Mouse (Mus musculus) MEL (cell line): ENCODE data around the gene Vps35. TPM values are rescaled to one million over a fixed set of nuclear protein-coding genes. Genes with fewer than 3 reads are reported as not detected.

Experiments
- DNase-seq: peaks from one replicate; pipeline ENCODE4 v3.0.0; 2011; ENCODE audit warnings: low read depth, low spot score
- H3K27ac ChIP-seq: 2 replicates; pipeline ENCODE4 v1.5.1; 2012; ENCODE audit warnings: low read depth, mild to moderate bottlenecking, control low read depth, low read length, moderate library complexity; ENCODE audit not compliant: control insufficient read depth
- H3K27me3 ChIP-seq, 2 experiments: fragments of 150-350 bp in 1 of 2; sonication (generic) in 1 of 2; 2 replicates each; pipeline ENCODE4 v1.6.1; 2012; ENCODE audit warnings: low read length in 2 of 2, mild to moderate bottlenecking in 2 of 2, improper control_type of control experiment in 1 of 2, moderate library complexity in 1 of 2; ENCODE audit not compliant: insufficient read depth in 2 of 2, control insufficient read depth in 1 of 2
- H3K36me3 ChIP-seq, 2 experiments: 2 replicates each; pipeline ENCODE4 v1.6.1; 2012 to 2014; ENCODE audit warnings: low read length in 2 of 2, improper control_type of control experiment in 1 of 2, inconsistent platforms in 1 of 2, mild to moderate bottlenecking in 1 of 2; ENCODE audit not compliant: insufficient read depth in 2 of 2, control insufficient read depth in 1 of 2
- H3K4me1 ChIP-seq, 2 experiments: fragments of 150-350 bp in 1 of 2; sonication (generic) in 1 of 2; 2 replicates each; pipeline ENCODE4 v1.6.1; 2012; ENCODE audit warnings: low read length in 2 of 2, improper control_type of control experiment in 1 of 2, mild to moderate bottlenecking in 1 of 2; ENCODE audit not compliant: insufficient read depth in 2 of 2, control insufficient read depth in 1 of 2
- H3K4me3 ChIP-seq, 2 experiments: fragments of 150-350 bp in 1 of 2; sonication (generic) in 1 of 2; 2 replicates each; pipeline ENCODE4 v1.5.1; 2012; ENCODE audit warnings: low read depth in 2 of 2, low read length in 2 of 2, mild to moderate bottlenecking in 2 of 2, moderate library complexity in 2 of 2, control low read depth in 1 of 2, improper control_type of control experiment in 1 of 2; ENCODE audit not compliant: control insufficient read depth in 1 of 2, insufficient read depth in 1 of 2
- H3K79me2 ChIP-seq: 2 replicates; pipeline ENCODE4 v1.6.1; 2012; ENCODE audit warnings: mild to moderate bottlenecking, low read length, moderate library complexity; ENCODE audit not compliant: control insufficient read depth, poor library complexity, insufficient read depth
- H3K9ac ChIP-seq: 2 replicates; pipeline ENCODE4 v1.6.1; 2012; ENCODE audit warnings: low read depth, mild to moderate bottlenecking, control low read depth, low read length, moderate library complexity; ENCODE audit not compliant: control insufficient read depth, poor library complexity, severe bottlenecking
- H3K9me3 ChIP-seq: fragments of 150-350 bp; sonication (generic); replicated peaks from 2 replicates; pipeline ENCODE4 v1.6.1; 2012; ENCODE audit warnings: mild to moderate bottlenecking, low read length, improper control_type of control experiment, moderate library complexity; ENCODE audit not compliant: insufficient read depth
- BHLHE40 ChIP-seq: IDR thresholded peaks from 2 replicates; pipeline ENCODE4 v1.6.1; 2012; ENCODE audit warnings: low read depth, mild to moderate bottlenecking, inconsistent platforms, low read length, improper control_type of control experiment, borderline replicate concordance
- CHD1 ChIP-seq: IDR thresholded peaks from 2 replicates; pipeline ENCODE4 v1.6.1; 2012; ENCODE audit warnings: low read depth, mild to moderate bottlenecking, inconsistent platforms, low read length, improper control_type of control experiment
- CTCF ChIP-seq, 3 experiments: IDR thresholded peaks in 2 of 3; conservative IDR thresholded peaks in 1 of 3; 2 replicates each; pipeline ENCODE4 v1.5.1; 2011 to 2012; ENCODE audit warnings: low read length in 3 of 3, low read depth in 2 of 3, mild to moderate bottlenecking in 2 of 3, improper control_type of control experiment in 1 of 3, inconsistent platforms in 1 of 3, mixed read lengths in 1 of 3, moderate library complexity in 1 of 3; ENCODE audit not compliant: control insufficient read depth in 1 of 3, insufficient read depth in 1 of 3, poor library complexity in 1 of 3, severe bottlenecking in 1 of 3
- E2F4 ChIP-seq: IDR thresholded peaks from 2 replicates; pipeline ENCODE4 v1.6.1; 2011; ENCODE audit warnings: low read depth, low read length, improper control_type of control experiment, borderline replicate concordance
- ELF1 ChIP-seq: IDR thresholded peaks from 2 replicates; pipeline ENCODE4 v1.6.1; 2014; ENCODE audit warnings: low read depth, mild to moderate bottlenecking, inconsistent platforms, low read length, improper control_type of control experiment, moderate library complexity
- EP300 ChIP-seq, 2 experiments: IDR thresholded peaks; 2 replicates each; pipeline ENCODE4 v1.6.1; 2011; ENCODE audit warnings: improper control_type of control experiment in 2 of 2, low read length in 2 of 2, low read depth in 1 of 2, mild to moderate bottlenecking in 1 of 2
- GATA1 ChIP-seq: IDR thresholded peaks from 2 replicates; pipeline ENCODE4 v1.6.1; 2011; ENCODE audit warnings: low read depth, low read length, improper control_type of control experiment
- KAT2A ChIP-seq: conservative IDR thresholded peaks from 2 replicates; pipeline ENCODE4 v1.6.1; 2012; ENCODE audit warnings: low read depth, low read length, improper control_type of control experiment, inconsistent platforms
- MAX ChIP-seq: IDR thresholded peaks from 2 replicates; pipeline ENCODE4 v1.6.1; 2011; ENCODE audit warnings: low read length, improper control_type of control experiment
- MXI1 ChIP-seq: IDR thresholded peaks from 2 replicates; pipeline ENCODE4 v1.6.1; 2011; ENCODE audit warnings: mild to moderate bottlenecking, low read depth, low read length, improper control_type of control experiment
- MYB ChIP-seq: IDR thresholded peaks from 2 replicates; pipeline ENCODE4 v1.6.1; 2011; ENCODE audit warnings: mild to moderate bottlenecking, low read depth, low read length, improper control_type of control experiment
- MYC ChIP-seq: IDR thresholded peaks from 2 replicates; pipeline ENCODE4 v1.6.1; 2011; ENCODE audit warnings: low read depth, mild to moderate bottlenecking, low read length, improper control_type of control experiment, moderate library complexity
- NELFE ChIP-seq: IDR thresholded peaks from 2 replicates; pipeline ENCODE4 v1.6.1; 2011; ENCODE audit warnings: low read depth, low read length, improper control_type of control experiment
- TAL1 ChIP-seq: IDR thresholded peaks from 2 replicates; pipeline ENCODE4 v1.6.1; 2012; ENCODE audit warnings: mild to moderate bottlenecking, inconsistent platforms, low read length, moderate library complexity, mixed read lengths
- TCF12 ChIP-seq: IDR thresholded peaks from 2 replicates; pipeline ENCODE4 v1.6.1; 2014; ENCODE audit warnings: low read depth, mild to moderate bottlenecking, inconsistent platforms, low read length, improper control_type of control experiment, moderate library complexity
- UBTF ChIP-seq: IDR thresholded peaks from 2 replicates; pipeline ENCODE4 v1.6.1; 2012; ENCODE audit warnings: low read depth, mild to moderate bottlenecking, inconsistent platforms, low read length, improper control_type of control experiment, moderate library complexity, borderline replicate concordance; ENCODE audit not compliant: insufficient read depth
- USF1 ChIP-seq: IDR thresholded peaks from 2 replicates; pipeline ENCODE4 v1.6.1; 2014; ENCODE audit warnings: low read depth, mild to moderate bottlenecking, inconsistent platforms, low read length, improper control_type of control experiment, moderate library complexity
- ZKSCAN1 ChIP-seq: IDR thresholded peaks from 2 replicates; pipeline ENCODE4 v1.6.1; 2012; ENCODE audit warnings: low read depth, mild to moderate bottlenecking, inconsistent platforms, low read length, improper control_type of control experiment, moderate library complexity
- ZNF384 ChIP-seq: IDR thresholded peaks from 2 replicates; pipeline ENCODE4 v1.6.1; 2012; ENCODE audit warnings: low read depth, mild to moderate bottlenecking, inconsistent platforms, low read length, improper control_type of control experiment
- polyA plus RNA-seq, 2 experiments: library from polyadenylated mRNA; stranded (reverse) in 1 of 2; unstranded in 1 of 2; fragments of >175 nt in 1 of 2; fragments of >200 nt in 1 of 2; gene quantifications; 2 replicates each; pipeline versions ENCODE4 v1.2.1 to v1.2.4; 2012; ENCODE audit warnings: low replicate concordance in 2 of 2, low read depth in 1 of 2; ENCODE audit not compliant: insufficient read length in 2 of 2, insufficient read depth in 1 of 2, missing spikeins in 1 of 2
- total RNA-seq: library from RNA; depleted of rRNA; stranded (reverse); fragments of 300-350 nt; gene quantifications from 2 replicates; pipeline ENCODE4 v1.2.3, GENCODE M21; 2012

Vps35 gene
- total and polyA plus RNA-seq, 3 experiments: 68.4 to 91.5 TPM; not detected in 1

DNA sequence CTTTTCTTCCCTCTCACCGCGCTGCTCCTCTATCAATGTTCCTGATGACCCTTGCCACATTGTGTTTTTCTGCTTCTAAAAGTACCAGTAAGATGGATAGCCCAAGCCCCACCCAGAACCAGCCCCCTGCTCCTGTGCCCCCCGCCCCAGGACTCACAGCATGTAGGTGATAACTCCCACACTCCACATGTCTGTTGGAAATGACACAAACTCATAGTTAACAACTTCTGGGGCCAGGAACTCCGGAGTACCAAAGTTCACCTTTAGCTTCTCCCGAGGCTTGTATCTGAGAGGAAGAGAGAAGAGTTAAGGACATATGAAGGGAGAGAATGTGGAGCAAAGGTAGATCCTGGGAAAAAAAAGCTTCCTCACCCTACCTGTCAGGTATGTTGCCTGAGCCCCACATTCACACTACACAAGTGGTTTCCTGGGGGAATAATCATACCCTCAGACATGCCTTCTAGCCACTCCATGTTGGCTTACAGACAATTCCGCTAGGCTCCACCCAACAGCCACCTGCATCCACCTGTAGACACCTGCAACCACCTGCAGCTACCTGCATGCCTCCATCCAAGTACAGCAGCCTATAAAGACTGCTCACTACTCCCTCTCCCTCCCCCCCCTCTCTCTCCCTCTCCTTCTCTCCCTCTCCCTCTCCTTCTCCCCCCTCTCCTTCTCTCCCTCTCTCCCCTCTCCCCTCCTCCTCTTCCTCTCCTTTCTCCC, 36.8 kb upstream of the Vps35 start:
- H3K9ac ChIP-seq: no peak overlapping the region
- H3K4me1 ChIP-seq: peaks cover 9 to 10% of the 10 kb centered on the region in 2 experiments
- no peaks in the 10 kb centered on the region for H3K79me2 ChIP-seq
- TF ChIP-seq TCF12 (no peak), USF1 (no peak), ZNF384 (no peak), CHD1 (no peak), ELF1 (no peak), E2F4 (no peak), ZKSCAN1 (no peak), UBTF (no peak)
- no peak for DNase-seq
- H3K27ac ChIP-seq: no peak overlapping the region
- H3K27me3 ChIP-seq: no peaks in the 10 kb centered on the region
- H3K4me3 ChIP-seq: no peak overlapping the region
- no peaks in the 10 kb centered on the region for H3K9me3 ChIP-seq
- peaks cover 0 to 7% of the 10 kb centered on the region in 2 experiments; a peak in 2 of 4 replicates for H3K36me3 ChIP-seq

DNA sequence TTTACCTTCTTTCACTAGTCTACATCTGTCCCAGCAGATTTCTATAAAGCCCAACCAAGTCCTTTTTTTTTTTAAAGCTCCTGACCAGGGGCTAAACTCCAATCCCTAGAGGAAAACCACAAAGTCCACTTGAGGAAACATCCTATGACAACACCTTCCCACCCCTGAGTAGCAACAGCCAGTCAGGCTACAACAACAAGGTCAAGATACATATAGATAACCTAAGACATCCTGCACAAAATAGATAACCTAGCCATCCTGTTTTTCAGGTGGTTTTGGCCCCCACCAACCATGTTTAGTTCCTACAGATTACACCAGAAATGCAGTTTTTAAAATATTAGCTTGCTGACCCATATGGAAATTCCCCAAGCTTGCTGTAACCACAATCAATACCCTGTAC, 35.5 kb upstream of the Vps35 start:
- no peak overlapping the region for H3K27ac ChIP-seq
- H3K27me3 ChIP-seq: no peaks in the 10 kb centered on the region
- H3K36me3 ChIP-seq: peaks cover 0 to 7% of the 10 kb centered on the region in 2 experiments; a peak in 2 of 4 replicates
- no peak overlapping the region for H3K9ac ChIP-seq
- TF ChIP-seq BHLHE40 (no peak), ZNF384 (peak; percentile 50; the same call in 1 of the 2 replicates), EP300 (IDR thresholded peaks at IDR 0.05; ENCODE audit: low read depth in 1 of 2, low read length in 2 of 2) (peak in 1 of 2 experiments; percentile 50; a peak in 1 of 4 replicates), TAL1 (0 out of 2 replicates have a peak, but pooled peaks have one; percentile 26), GATA1 (0 out of 2 replicates have a peak, but pooled peaks have one; percentile 43)
- TF ChIP-seq, all 39 proteins: peak for 4
- no peaks in the 10 kb centered on the region for H3K79me2 ChIP-seq
- no peak overlapping the region for H3K4me3 ChIP-seq
- H3K4me1 ChIP-seq: peaks cover 9 to 10% of the 10 kb centered on the region in 2 experiments
- no peaks in the 10 kb centered on the region for H3K9me3 ChIP-seq
- DNase-seq: peak; percentile 35

DNA sequence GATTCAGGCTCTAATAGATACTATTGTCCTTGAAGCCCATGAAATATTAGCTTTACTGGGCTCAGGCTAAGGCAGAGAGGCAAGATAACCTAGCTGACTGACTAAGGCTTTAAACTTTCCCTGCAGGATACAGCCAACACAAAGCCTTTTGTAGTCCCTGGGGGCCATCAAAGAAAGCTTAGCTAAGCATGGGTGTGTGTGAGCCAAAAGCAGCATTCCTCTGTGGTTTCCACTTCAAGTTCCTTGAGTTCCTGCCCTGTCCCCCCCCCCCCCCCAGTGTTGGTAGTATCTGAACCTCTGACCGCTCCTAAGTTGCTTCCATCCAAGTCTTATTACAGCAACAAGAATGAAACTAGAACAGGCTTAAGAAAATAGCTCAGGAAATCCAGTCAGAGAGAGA, 29.9 kb upstream of the Vps35 start:
- no peak for TF ChIP-seq MYC
- no peak for TF ChIP-seq NELFE
- TF ChIP-seq MXI1: no peak
- TF ChIP-seq MYB: no peak
- no peak for TF ChIP-seq EP300 (IDR thresholded peaks at IDR 0.05; ENCODE audit: low read depth in 1 of 2, low read length in 2 of 2)
- no peak for TF ChIP-seq CTCF (IDR thresholded peaks at IDR 0.05 in 2 of 3, conservative IDR thresholded peaks at IDR 0.05 in 1 of 3; ENCODE audit: control insufficient read depth in 1 of 3, insufficient read depth in 1 of 3, low read depth in 2 of 3, low read length in 3 of 3, poor library complexity in 1 of 3, severe bottlenecking in 1 of 3)
- no peak for TF ChIP-seq KAT2A
- no peak for TF ChIP-seq MAX
- no peak for TF ChIP-seq USF1
- no peak overlapping the region for H3K27ac ChIP-seq
- no peaks in the 10 kb centered on the region for H3K79me2 ChIP-seq
- H3K9ac ChIP-seq: no peak overlapping the region
- no peak overlapping the region for H3K4me3 ChIP-seq
- DNase-seq: no peak
- no peaks in the 10 kb centered on the region for H3K9me3 ChIP-seq
- no peaks in the 10 kb centered on the region for H3K36me3 ChIP-seq
- peaks cover 0 to 8% of the 10 kb centered on the region in 2 experiments; a peak in 2 of 4 replicates for H3K4me1 ChIP-seq
- no peaks in the 10 kb centered on the region for H3K27me3 ChIP-seq
